Mouse (Mus musculus): ENCODE data around the gene Tap2. TPM values are rescaled to one million over a fixed set of nuclear protein-coding genes. Genes with fewer than 3 reads are reported as not detected.

Gene Tap2
- polyA plus RNA-seq, 1 experiment from 2014 or later = 5.3 TPM

GRCm38 (mm10) chr17:34205021-34205745 is 1.9 kb downstream of the Tap2 start:
- Histone ChIP-seq H3K36me3 (no peaks in the 10 kb centered on the region), H3K4me1 (replicated peaks) (peaks cover 11% of the 10 kb centered on the region), H3K9ac (peak overlapping the region; percentile 79), H3K27ac (peak overlapping the region; percentile 16; the same call in 1 of the 2 replicates), H3K27me3 (peaks cover 61% of the 10 kb centered on the region), H3K4me2 (peak overlapping the region; percentile 98), H3K9me3 (replicated peaks) (no peaks in the 10 kb centered on the region), H3K4me3 (peak overlapping the region; percentile 93)
- WGBS = 15% methylated on average over 18 of the region's 18 CpGs
- peak; percentile 23 for ATAC-seq (replicated peaks; ENCODE audit: insufficient number of reproducible peaks, insufficient read depth, low FRiP score, low read depth)

DNA sequence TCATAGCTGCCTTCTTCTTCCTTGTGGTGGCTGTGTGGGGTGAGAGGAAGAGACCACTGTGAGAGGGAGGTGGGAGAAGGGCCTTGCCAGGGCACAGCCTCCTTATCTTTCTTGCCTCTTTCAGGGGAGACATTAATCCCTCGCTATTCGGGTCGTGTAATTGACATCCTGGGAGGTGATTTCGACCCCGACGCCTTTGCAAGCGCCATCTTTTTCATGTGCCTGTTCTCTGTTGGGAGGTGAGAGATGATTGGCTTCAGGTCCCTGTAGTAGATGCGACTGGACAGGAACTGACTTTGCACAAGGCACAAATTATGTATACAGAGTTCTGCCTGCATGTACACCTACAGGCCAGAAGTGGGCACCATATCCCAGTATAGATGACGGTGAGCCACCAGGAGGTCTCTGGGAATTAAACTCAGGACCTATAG is 2.4 kb downstream of the Tap2 start:
- H3K4me1 ChIP-seq (replicated peaks) = peaks cover 11% of the 10 kb centered on the region
- H3K27me3 ChIP-seq = peaks cover 58% of the 10 kb centered on the region
- no peaks in the 10 kb centered on the region for H3K9me3 ChIP-seq (replicated peaks)
- 14% methylated on average over 9 of the region's 9 CpGs for WGBS
- no peak for ATAC-seq (replicated peaks; ENCODE audit: insufficient number of reproducible peaks, insufficient read depth, low FRiP score, low read depth)
- peak overlapping the region; percentile 98 for H3K4me2 ChIP-seq
- peak overlapping the region; percentile 79; the same call in 1 of the 2 replicates for H3K9ac ChIP-seq
- peak overlapping the region; percentile 93 for H3K4me3 ChIP-seq
- peak overlapping the region; percentile 16; the same call in 1 of the 2 replicates for H3K27ac ChIP-seq
- no peaks in the 10 kb centered on the region for H3K36me3 ChIP-seq

DNA sequence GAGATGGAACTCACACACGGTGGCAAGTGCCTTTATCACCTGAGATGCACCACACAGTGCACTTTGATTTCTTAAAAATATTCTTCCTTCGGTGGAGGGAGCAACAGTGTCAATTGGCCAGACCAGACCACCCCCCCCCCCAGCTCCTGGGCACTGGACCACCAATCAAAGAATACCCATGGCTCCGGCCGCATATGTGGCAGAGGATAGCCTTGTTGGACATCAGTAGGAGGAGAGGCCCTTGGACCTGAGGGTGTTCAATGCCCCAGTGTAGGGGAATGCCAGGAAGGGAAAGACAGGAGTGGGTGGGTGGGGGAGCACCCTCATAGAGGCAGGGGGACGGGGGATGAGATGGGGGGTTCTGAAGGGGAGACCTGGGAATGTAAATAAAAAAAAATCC is 3.4 kb downstream of the Tap2 start:
- WGBS = 83% methylated on average over 5 of the region's 5 CpGs
- no peak for ATAC-seq (replicated peaks; ENCODE audit: insufficient number of reproducible peaks, insufficient read depth, low FRiP score, low read depth)
- Histone ChIP-seq H3K4me1 (replicated peaks) (peaks cover 11% of the 10 kb centered on the region), H3K27me3 (peaks cover 58% of the 10 kb centered on the region), H3K27ac (no peak overlapping the region), H3K9me3 (replicated peaks) (no peaks in the 10 kb centered on the region), H3K4me3 (no peak overlapping the region), H3K4me2 (no peak overlapping the region), H3K36me3 (no peaks in the 10 kb centered on the region), H3K9ac (no peak overlapping the region)

GRCm38 (mm10) chr17:34207456-34207855 is 4.1 kb downstream of the Tap2 start:
- Histone ChIP-seq H3K27ac (no peak overlapping the region), H3K36me3 (no peaks in the 10 kb centered on the region), H3K4me3 (no peak overlapping the region), H3K4me1 (replicated peaks) (peaks cover 11% of the 10 kb centered on the region), H3K9me3 (replicated peaks) (no peaks in the 10 kb centered on the region), H3K4me2 (no peak overlapping the region), H3K27me3 (peaks cover 65% of the 10 kb centered on the region), H3K9ac (no peak overlapping the region)
- ATAC-seq (replicated peaks; ENCODE audit: insufficient number of reproducible peaks, insufficient read depth, low FRiP score, low read depth) = no peak
- WGBS = 56% methylated on average over 3 of the region's 3 CpGs

- Histone ChIP-seq H3K27me3 (peaks cover 69% of the 10 kb centered on the region), H3K4me3 (no peak overlapping the region), H3K9me3 (replicated peaks) (no peaks in the 10 kb centered on the region), H3K4me1 (replicated peaks) (peaks cover 11% of the 10 kb centered on the region), H3K36me3 (no peaks in the 10 kb centered on the region), H3K27ac (no peak overlapping the region), H3K4me2 (no peak overlapping the region), H3K9ac (no peak overlapping the region)
- no peak for ATAC-seq (replicated peaks; ENCODE audit: insufficient number of reproducible peaks, insufficient read depth, low FRiP score, low read depth)
- WGBS = 95% methylated on average over 9 of the region's 9 CpGs
Observed at GRCm38 (mm10) chr17:34207866-34208265, 4.5 kb downstream of the Tap2 start.

- Histone ChIP-seq H3K4me1 (replicated peaks) (peaks cover 11% of the 10 kb centered on the region), H3K4me3 (no peak overlapping the region), H3K9me3 (replicated peaks) (no peaks in the 10 kb centered on the region), H3K9ac (no peak overlapping the region), H3K36me3 (no peaks in the 10 kb centered on the region), H3K27ac (no peak overlapping the region), H3K4me2 (no peak overlapping the region), H3K27me3 (peaks cover 69% of the 10 kb centered on the region)
- no peak for ATAC-seq (replicated peaks; ENCODE audit: insufficient number of reproducible peaks, insufficient read depth, low FRiP score, low read depth)
- WGBS = 20% methylated on average over 10 of the region's 10 CpGs
Observed at GRCm38 (mm10) chr17:34208421-34208820, 5.1 kb downstream of the Tap2 start.

- Histone ChIP-seq H3K4me3 (no peak overlapping the region), H3K9ac (no peak overlapping the region), H3K4me1 (replicated peaks) (peaks cover 11% of the 10 kb centered on the region), H3K27me3 (peaks cover 77% of the 10 kb centered on the region), H3K4me2 (no peak overlapping the region), H3K27ac (no peak overlapping the region), H3K9me3 (replicated peaks) (no peaks in the 10 kb centered on the region), H3K36me3 (no peaks in the 10 kb centered on the region)
- ATAC-seq (replicated peaks; ENCODE audit: insufficient number of reproducible peaks, insufficient read depth, low FRiP score, low read depth) = no peak
- WGBS = 42% methylated on average over 3 of the region's 3 CpGs
Observed at GRCm38 (mm10) chr17:34209680-34210079, 6.4 kb downstream of the Tap2 start.

DNA sequence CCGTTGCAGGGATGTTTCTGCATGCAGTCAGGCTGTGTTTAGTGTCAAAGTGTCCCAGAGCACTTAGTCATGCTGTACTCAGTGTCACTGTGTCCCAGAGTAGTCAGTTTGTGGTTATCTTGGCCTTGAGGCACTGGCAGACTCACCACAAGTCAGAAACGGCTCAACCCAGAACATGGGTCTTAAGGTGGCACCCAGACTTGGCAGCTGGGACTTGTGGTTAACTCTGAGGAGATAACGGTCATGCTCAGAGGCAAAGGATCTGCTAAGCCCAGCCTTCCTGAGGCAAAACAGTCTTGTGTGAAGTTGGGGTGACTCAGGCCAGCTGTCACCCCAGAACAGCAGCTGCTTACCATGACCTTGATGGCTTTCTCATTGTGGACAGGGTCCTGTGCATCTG is 7.3 kb downstream of the Tap2 start:
- no peaks in the 10 kb centered on the region for H3K9me3 ChIP-seq (replicated peaks)
- H3K4me3 ChIP-seq = no peak overlapping the region
- 57% methylated on average over 3 of the region's 3 CpGs for WGBS
- no peak overlapping the region for H3K4me2 ChIP-seq
- H3K27ac ChIP-seq = no peak overlapping the region
- no peaks in the 10 kb centered on the region for H3K36me3 ChIP-seq
- H3K4me1 ChIP-seq (replicated peaks) = peaks cover 3% of the 10 kb centered on the region
- H3K9ac ChIP-seq = no peak overlapping the region
- no peak for ATAC-seq (replicated peaks; ENCODE audit: insufficient number of reproducible peaks, insufficient read depth, low FRiP score, low read depth)
- peaks cover 79% of the 10 kb centered on the region for H3K27me3 ChIP-seq

- no peak overlapping the region for H3K27ac ChIP-seq
- ATAC-seq (replicated peaks; ENCODE audit: insufficient number of reproducible peaks, insufficient read depth, low FRiP score, low read depth) = no peak
- no peaks in the 10 kb centered on the region for H3K9me3 ChIP-seq (replicated peaks)
- no peak overlapping the region for H3K9ac ChIP-seq
- no peak overlapping the region for H3K4me3 ChIP-seq
- H3K36me3 ChIP-seq = no peaks in the 10 kb centered on the region
- no peak overlapping the region for H3K4me2 ChIP-seq
- 21% methylated on average over 23 of the region's 23 CpGs for WGBS
- no peaks in the 10 kb centered on the region for H3K4me1 ChIP-seq (replicated peaks)
- peaks cover 73% of the 10 kb centered on the region for H3K27me3 ChIP-seq
Observed at GRCm38 (mm10) chr17:34211746-34212365, 8.5 kb downstream of the Tap2 start.

DNA sequence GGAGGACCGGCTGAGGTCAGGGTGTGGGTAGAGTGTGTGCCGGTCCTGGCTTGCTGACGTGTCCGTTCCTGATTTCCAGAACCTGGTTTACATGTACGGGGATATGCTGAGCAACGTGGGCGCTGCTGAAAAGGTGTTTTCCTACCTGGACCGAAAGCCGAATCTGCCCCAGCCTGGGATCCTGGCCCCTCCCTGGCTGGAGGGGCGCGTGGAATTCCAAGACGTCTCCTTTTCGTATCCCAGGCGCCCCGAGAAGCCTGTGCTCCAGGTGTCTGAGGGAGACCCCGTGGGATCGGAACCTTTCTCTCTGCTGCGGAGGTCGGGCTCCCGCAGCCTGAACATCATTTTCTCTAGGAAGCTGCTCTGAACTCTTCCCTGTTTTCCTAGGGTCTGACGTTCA is 10.6 kb downstream of the Tap2 start:
- Histone ChIP-seq H3K4me1 (replicated peaks) (no peaks in the 10 kb centered on the region), H3K27ac (no peak overlapping the region), H3K4me2 (no peak overlapping the region), H3K9ac (no peak overlapping the region), H3K9me3 (replicated peaks) (peaks cover 1% of the 10 kb centered on the region; the same call in 1 of the 2 replicates), H3K36me3 (no peaks in the 10 kb centered on the region), H3K4me3 (no peak overlapping the region), H3K27me3 (peaks cover 58% of the 10 kb centered on the region)
- no peak for ATAC-seq (replicated peaks; ENCODE audit: insufficient number of reproducible peaks, insufficient read depth, low FRiP score, low read depth)
- WGBS = 47% methylated on average over 21 of the region's 21 CpGs

- no peak overlapping the region for H3K9ac ChIP-seq
- no peak for ATAC-seq (replicated peaks; ENCODE audit: insufficient number of reproducible peaks, insufficient read depth, low FRiP score, low read depth)
- no peaks in the 10 kb centered on the region for H3K36me3 ChIP-seq
- H3K9me3 ChIP-seq (replicated peaks) = peaks cover 2% of the 10 kb centered on the region; the same call in 1 of the 2 replicates
- no peaks in the 10 kb centered on the region for H3K4me1 ChIP-seq (replicated peaks)
- H3K4me3 ChIP-seq = no peak overlapping the region
- peaks cover 50% of the 10 kb centered on the region for H3K27me3 ChIP-seq
- H3K4me2 ChIP-seq = no peak overlapping the region
- 83% methylated on average over 12 of the region's 12 CpGs for WGBS
- no peak overlapping the region for H3K27ac ChIP-seq
Observed at GRCm38 (mm10) chr17:34215176-34215575, 11.8 kb downstream of the Tap2 start.

Data from heart, embryonic 15.5 days (tissue).